Mouse (Mus musculus): ENCODE measurements at regions not wholly inside any gene's neighbourhood (a gene's known extent, or its start where the extent isn't known, plus 50 kb on each side); places are given as distances from the start of the nearest gene placed in this dataset.

DNA sequence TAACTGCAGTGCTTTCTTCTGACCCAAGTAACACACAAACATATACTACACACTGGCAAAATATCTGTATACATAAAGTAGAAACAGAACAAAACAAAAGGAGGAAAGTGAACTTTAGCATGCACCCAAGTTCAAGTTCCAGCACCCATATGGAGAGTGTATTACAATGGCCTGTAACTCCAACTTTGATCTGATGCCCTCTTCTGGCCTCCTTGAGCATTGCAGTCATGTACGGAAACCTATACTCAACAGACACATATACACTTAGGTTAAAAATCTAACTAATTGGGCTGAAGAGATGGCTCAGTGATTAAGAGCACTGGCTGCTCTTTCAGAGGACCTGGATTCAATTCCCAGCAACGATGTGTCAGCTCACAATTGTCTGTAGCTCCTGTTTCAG, 72.2 kb downstream of the Mid1ip1 start:
- no peak for TF ChIP-seq POLR2A (IDR thresholded peaks at IDR 0.05; ENCODE audit: insufficient read length, low read depth)
- no peak for TF ChIP-seq MYOD1 (IDR thresholded peaks at IDR 0.05; ENCODE audit: control insufficient read depth in 1 of 3, insufficient read length in 2 of 3, low read depth in 2 of 3)
- TF ChIP-seq CEBPB (IDR thresholded peaks at IDR 0.05; ENCODE audit: insufficient read depth, poor library complexity, severe bottlenecking) = no peak
- no peak for TF ChIP-seq MAX (IDR thresholded peaks at IDR 0.05; ENCODE audit: low read depth)
- TF ChIP-seq E2F4 (IDR thresholded peaks at IDR 0.05; ENCODE audit: insufficient read depth) = no peak
- no peak for TF ChIP-seq USF1 (IDR thresholded peaks at IDR 0.05; ENCODE audit: low read depth)
- TF ChIP-seq TCF3 (IDR thresholded peaks at IDR 0.05; ENCODE audit: insufficient read length, low read depth) = no peak

Data from myocyte (in vitro differentiated cells).